Comparison of ENCODE assay signal across 8 mouse cellular contexts in the genomic region with DNA sequence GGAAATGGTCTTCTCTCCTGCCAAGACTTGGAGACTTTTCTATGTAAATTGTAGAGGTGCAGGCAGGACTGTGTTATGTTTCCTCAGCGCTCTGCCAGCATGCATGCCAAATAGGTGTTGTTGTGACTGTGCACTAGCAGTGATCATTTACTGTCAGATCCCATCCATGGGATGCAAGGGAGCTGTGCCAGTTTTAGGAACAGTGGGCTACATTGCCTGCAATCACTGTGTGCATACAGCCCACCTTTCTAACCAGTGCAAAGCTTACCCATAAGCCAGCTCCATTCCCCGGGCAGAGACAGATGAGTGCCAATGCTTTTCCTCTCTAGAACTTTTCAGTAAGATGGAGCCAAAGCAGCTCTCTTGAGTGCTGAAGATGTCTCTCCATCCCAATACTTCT.
"Had no signal": no experiment of that assay in that cellular context is flagged by ENCODE, and none has a peak within 500 bp of the region (broad histone marks: within the 10 kb centered on the region; RNA-seq: fewer than 3 reads in every experiment).

No protein-coding gene starts in this region.

- DNase-seq: liver, postnatal 0 days; lung, adult 2 months; lung, postnatal 14 days; lung, postnatal 36 days; right cerebral cortex, postnatal 14 days; thymus, adult 2 months; thymus, postnatal 25 days; thymus, postnatal 4 days had no signal
